Mouse (Mus musculus) forebrain, embryonic 15.5 days (tissue): ENCODE measurements around the gene Gm9758. TPM values are rescaled to one million over a fixed set of nuclear protein-coding genes. Genes with fewer than 3 reads are reported as not detected.
"Not testable (repeated sequence)": the region's sequence is repeated elsewhere in the genome, so short reads cannot be mapped to it uniquely, and the experiment has no call there.

ENCODE experiments used
- ATAC-seq: fragments of 200-750 bp; cut with Nextera tagmentation; replicated peaks from 2 replicates; pipeline ENCODE4 v1.8.0; 2017; ENCODE audit warnings: mild to moderate bottlenecking, moderate TSS enrichment, moderate library complexity
- H3K27ac ChIP-seq: fragments of 300-500 bp; sonication (generic); replicated peaks from 2 replicates; pipeline ENCODE4 v1.5.1; 2015; ENCODE audit warnings: mild to moderate bottlenecking, inconsistent platforms
- H3K27me3 ChIP-seq: fragments of 300-500 bp; sonication (generic); 2 replicates; pipeline ENCODE4 v1.6.1; 2015; ENCODE audit warnings: inconsistent platforms
- H3K36me3 ChIP-seq: fragments of 300-500 bp; sonication (generic); 2 replicates; pipeline ENCODE4 v1.6.1; 2015; ENCODE audit warnings: mild to moderate bottlenecking, inconsistent platforms
- H3K4me1 ChIP-seq: fragments of 300-500 bp; sonication (generic); 2 replicates; pipeline ENCODE4 v1.6.1; 2015; ENCODE audit warnings: inconsistent platforms
- H3K4me2 ChIP-seq: fragments of 300-500 bp; sonication (generic); replicated peaks from 2 replicates; pipeline ENCODE4 v1.6.1; 2015; ENCODE audit warnings: mild to moderate bottlenecking, inconsistent platforms
- H3K4me3 ChIP-seq: fragments of 300-500 bp; sonication (generic); 2 replicates; pipeline ENCODE4 v1.5.1; 2015; ENCODE audit warnings: mild to moderate bottlenecking, inconsistent platforms
- H3K9ac ChIP-seq: fragments of 300-500 bp; sonication (generic); replicated peaks from 2 replicates; pipeline ENCODE4 v1.6.1; 2015; ENCODE audit warnings: mild to moderate bottlenecking, inconsistent platforms
- H3K9me3 ChIP-seq: fragments of 300-500 bp; sonication (generic); 2 replicates; pipeline ENCODE4 v1.6.1; 2016; ENCODE audit warnings: inconsistent platforms
- WGBS: fragments of 180-500 bp; shearing (Covaris S2); methylation state at CpG from one replicate; pipeline ENCODE4 v1.1.7; 2015; ENCODE audit warnings: mixed read lengths; 5-methylcytosine and 5-hydroxymethylcytosine counted together
- polyA plus RNA-seq: library from polyadenylated mRNA; unstranded; fragments of >200 nt; fragmentation: Nextera tagmentation; extraction: Ambion mirVana; gene quantifications from 2 replicates; pipeline ENCODE4 v1.2.1, GENCODE M21; 2015

Gene Gm9758
- polyA plus RNA-seq, 1 experiment from 2014 or later = not detected

- H3K27me3 ChIP-seq, H3K4me2 ChIP-seq, H3K36me3 ChIP-seq, H3K27ac ChIP-seq, H3K4me3 ChIP-seq, H3K4me1 ChIP-seq, ATAC-seq, H3K9me3 ChIP-seq, H3K9ac ChIP-seq: not testable (repeated sequence)
- 33% methylated on average over 4 of the region's 4 CpGs for WGBS
Measured at GRCm38 (mm10) chr5:14927047-14927446, 12.3 kb upstream of the Gm9758 start.

- not testable (repeated sequence) for H3K36me3 ChIP-seq, H3K4me3 ChIP-seq, H3K4me2 ChIP-seq, ATAC-seq, H3K4me1 ChIP-seq, H3K9ac ChIP-seq, H3K27ac ChIP-seq, H3K27me3 ChIP-seq, H3K9me3 ChIP-seq
- WGBS = 78% methylated on average over 2 of the region's 3 CpGs
Measured at GRCm38 (mm10) chr5:14914361-14914760, 338 bp downstream of the Gm9758 start.

GRCm38 (mm10) chr5:14903539-14903938, 11.2 kb downstream of the Gm9758 start:
- not testable (repeated sequence) for H3K9ac ChIP-seq, H3K4me1 ChIP-seq, H3K4me2 ChIP-seq, H3K4me3 ChIP-seq, H3K27me3 ChIP-seq, H3K27ac ChIP-seq, ATAC-seq, H3K36me3 ChIP-seq
- 20% methylated on average over 3 of the region's 3 CpGs for WGBS
- H3K9me3 ChIP-seq = 0 out of 2 replicates have a peak, but pooled peaks cover 14% of the 10 kb centered on the region

- Histone ChIP-seq H3K27ac (no peak overlapping the region), H3K4me1 (no peaks in the 10 kb centered on the region), H3K9me3 (0 out of 2 replicates have a peak, but pooled peaks cover 5% of the 10 kb centered on the region), H3K36me3 (no peaks in the 10 kb centered on the region), H3K27me3 (no peaks in the 10 kb centered on the region), H3K9ac (no peak overlapping the region), H3K4me2 (no peak overlapping the region), H3K4me3 (no peak overlapping the region)
- ATAC-seq = no peak
- WGBS = 79% methylated on average over 3 of the region's 3 CpGs
Measured at GRCm38 (mm10) chr5:14892242-14892641, 22.5 kb downstream of the Gm9758 start.

GRCm38 (mm10) chr5:14885291-14885690, 29.4 kb downstream of the Gm9758 start:
- H3K9me3 ChIP-seq, H3K4me1 ChIP-seq, H3K27me3 ChIP-seq, H3K27ac ChIP-seq, H3K36me3 ChIP-seq, H3K4me3 ChIP-seq, H3K9ac ChIP-seq, ATAC-seq, H3K4me2 ChIP-seq: not testable (repeated sequence)
- WGBS = 76% methylated on average over 2 of the region's 2 CpGs

Other genes starting within 250 kb of the Gm9758 start
- not detected in 2 replicates for gene Speer4e, start 23.5 kb upstream of the Gm9758 start, polyA plus RNA-seq
- gene Gm10354, start 64.0 kb upstream of the Gm9758 start, polyA plus RNA-seq = not detected in 2 replicates
- not detected in 2 replicates for gene Gm17019, start 118.1 kb upstream of the Gm9758 start, polyA plus RNA-seq